Mouse (Mus musculus): Measurements from ENCODE around the gene Sec1. TPM values are rescaled to one million over a fixed set of nuclear protein-coding genes. Genes with fewer than 3 reads are reported as not detected.

Sec1 gene
- polyA plus RNA-seq, 1 experiment from 2014 or later = 1.1 TPM

DNA sequence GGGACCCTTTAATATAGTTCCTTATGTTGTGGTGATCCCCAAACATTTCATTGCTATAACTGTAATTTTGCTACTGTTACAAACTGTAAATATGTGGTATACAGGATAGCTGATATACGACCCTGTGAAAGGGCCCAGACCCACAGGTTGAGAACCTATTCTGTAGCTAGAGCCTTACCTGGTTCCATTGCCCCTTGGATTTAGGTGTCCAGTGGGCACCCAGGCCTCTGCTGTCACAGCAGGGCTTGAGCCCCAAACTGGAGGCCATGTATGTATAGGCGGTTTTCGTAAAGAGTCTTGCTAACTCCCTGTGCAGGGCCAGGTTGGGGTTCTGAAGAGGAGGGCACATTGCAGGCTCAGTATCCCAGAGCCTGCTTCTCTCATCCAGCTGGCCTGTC lies 22.3 kb upstream of the Sec1 start:
- Histone ChIP-seq H3K36me3 (peaks cover 44% of the 10 kb centered on the region), H3K4me2 (replicated peaks) (peak overlapping the region; percentile 93), H3K4me3 (peak overlapping the region; percentile 87), H3K4me1 (peaks cover 53% of the 10 kb centered on the region), H3K9ac (peak overlapping the region; percentile 32), H3K27ac (no peak overlapping the region), H3K27me3 (no peaks in the 10 kb centered on the region), H3K9me3 (replicated peaks) (no peaks in the 10 kb centered on the region)
- no peak for ATAC-seq (ENCODE audit: low FRiP score)
- WGBS = 98% methylated on average over 3 of the region's 3 CpGs

DNA sequence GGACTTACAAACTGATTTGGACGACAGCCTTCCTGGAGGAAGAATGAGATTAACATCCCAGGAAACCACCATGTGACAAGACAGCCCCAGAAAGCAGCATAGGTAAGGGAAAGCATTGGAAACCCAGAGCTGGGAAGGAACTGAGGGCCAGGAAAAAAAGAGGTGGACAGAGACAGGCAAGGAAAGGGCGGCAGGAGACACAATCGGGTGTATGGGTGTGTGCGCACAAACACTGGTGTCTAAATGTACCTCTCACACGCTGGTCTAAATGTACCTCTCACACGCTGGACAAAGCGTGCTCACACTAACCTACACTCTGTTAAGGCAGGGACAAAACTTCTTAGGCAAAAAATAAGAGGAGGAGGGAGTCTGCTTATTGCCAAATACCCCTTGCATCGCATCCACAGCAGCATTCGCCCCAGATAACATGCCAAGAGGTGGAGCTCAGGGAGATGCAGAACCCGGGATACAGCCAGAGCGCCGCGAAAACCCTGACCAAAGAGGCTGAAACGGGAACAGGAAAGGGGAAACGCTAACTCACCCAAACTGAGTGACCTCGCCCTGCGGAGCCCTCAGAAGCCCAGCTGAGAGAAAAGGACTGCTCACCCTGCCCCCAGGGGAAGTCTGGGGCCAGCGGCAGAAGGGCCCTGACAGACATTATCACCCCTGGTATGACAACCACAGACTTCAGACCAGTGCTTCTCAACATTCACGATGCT lies 21.7 kb upstream of the Sec1 start:
- H3K9me3 ChIP-seq (replicated peaks) = no peaks in the 10 kb centered on the region
- H3K4me3 ChIP-seq = peak overlapping the region; percentile 87
- WGBS = 86% methylated on average over 19 of the region's 19 CpGs
- peak overlapping the region; percentile 64; the same call in 1 of the 2 replicates for H3K27ac ChIP-seq
- peaks cover 49% of the 10 kb centered on the region for H3K4me1 ChIP-seq
- H3K4me2 ChIP-seq (replicated peaks) = peak overlapping the region; percentile 93
- no peaks in the 10 kb centered on the region for H3K27me3 ChIP-seq
- H3K36me3 ChIP-seq = peaks cover 44% of the 10 kb centered on the region
- H3K9ac ChIP-seq = peak overlapping the region; percentile 32
- ATAC-seq (ENCODE audit: low FRiP score) = no peak

DNA sequence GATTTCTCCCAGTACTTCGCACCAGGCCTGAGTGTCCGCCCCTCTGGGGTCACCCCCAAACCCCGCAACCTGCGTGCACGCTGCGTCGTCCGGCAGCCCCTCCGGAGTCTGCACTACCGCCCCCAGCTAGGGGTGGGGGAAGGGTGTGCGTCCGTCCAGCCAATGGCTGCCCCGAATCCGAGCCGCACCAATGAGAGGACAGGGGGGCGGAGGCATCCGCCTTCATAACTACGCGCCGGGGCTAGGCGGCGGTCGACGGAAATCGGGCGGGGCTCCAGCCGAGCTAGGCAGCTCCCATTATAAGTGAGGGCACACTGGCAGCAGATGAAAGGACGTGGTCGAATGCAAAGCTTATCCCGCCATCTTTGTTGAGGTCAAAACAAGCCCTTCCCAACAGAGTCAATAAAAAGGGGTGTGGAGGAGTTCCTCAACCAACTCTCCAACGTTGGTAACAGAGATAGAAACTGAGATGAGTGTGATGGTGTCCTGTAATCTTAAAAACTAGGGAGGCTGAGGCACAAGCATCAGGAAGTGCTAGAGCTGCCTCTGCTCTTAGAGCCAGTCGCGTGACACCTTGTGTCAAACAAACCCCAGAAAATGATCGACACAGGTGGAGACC lies 21.0 kb upstream of the Sec1 start, which contains the start of gene Rpl18:
TSS of gene Rpl18 (plus strand) at position 368 of the 619 bp plus-strand sequence.
- H3K27me3 ChIP-seq = no peaks in the 10 kb centered on the region
- H3K27ac ChIP-seq = peak within 1 kb of the TSS; percentile 70
- no peaks in the 10 kb centered on the region for H3K9me3 ChIP-seq (replicated peaks)
- 8% methylated on average over 34 of the region's 34 CpGs for WGBS
- ATAC-seq (ENCODE audit: low FRiP score) = peak; percentile 90
- peak within 1 kb of the TSS; percentile 93 for H3K4me2 ChIP-seq (replicated peaks)
- H3K36me3 ChIP-seq = peaks cover 45% of the 10 kb centered on the region
- peaks cover 48% of the 10 kb centered on the region for H3K4me1 ChIP-seq
- H3K9ac ChIP-seq = peak within 1 kb of the TSS; percentile 78
- H3K4me3 ChIP-seq = peak within 1 kb of the TSS; percentile 87

DNA sequence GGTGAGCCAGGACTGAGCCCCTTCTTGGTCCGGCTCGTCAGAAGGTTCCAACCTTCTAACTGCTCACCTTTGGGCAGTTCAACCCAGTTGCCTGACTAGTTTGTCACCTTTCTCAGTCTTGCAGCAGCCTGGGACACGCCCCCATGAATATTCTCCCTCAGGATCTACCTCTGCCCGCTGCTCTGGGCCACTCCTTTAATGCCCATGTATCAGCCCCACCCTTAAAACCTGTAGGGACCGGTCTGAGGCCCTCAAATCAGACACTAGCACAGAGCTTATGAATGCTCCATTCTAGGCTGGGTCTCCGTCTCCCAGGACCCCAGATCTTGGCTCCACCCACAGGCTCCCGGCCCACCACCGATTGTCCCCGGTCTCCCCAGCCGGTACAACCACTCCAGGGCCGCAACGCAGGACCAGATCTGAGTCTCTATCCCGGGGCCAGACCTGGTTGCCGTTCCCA lies 20.5 kb upstream of the Sec1 start:
- WGBS = 11% methylated on average over 14 of the region's 14 CpGs

DNA sequence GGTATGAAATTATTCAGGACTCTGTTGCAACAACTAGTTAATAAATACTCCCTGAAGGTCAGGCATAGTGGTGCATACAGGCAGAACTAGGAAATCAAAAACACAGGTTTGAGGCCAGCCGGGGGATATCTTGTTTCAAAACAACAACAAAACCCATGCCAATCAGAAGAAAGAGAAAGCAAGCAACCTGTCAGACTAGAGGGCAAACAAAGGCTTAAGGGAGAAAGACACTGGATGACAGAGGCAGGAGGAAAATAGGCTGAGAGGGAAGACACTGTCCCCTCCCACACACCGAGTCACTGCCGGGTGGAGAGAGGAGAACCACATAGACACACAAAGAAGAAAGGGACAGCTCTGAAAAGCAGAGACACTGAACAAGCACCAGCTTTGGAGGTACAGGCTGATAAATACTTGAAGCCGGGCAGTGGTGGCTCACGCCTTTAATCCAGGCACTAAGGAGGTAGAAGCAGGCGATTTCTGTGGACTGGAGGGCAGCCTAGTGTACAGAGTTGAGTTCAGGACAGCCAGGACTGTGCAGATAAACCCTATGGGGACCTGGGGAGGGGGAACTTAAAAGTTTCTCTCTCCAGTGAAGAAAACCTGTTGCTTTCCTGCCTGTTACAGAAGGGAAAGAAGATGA lies 19.8 kb upstream of the Sec1 start:
- no peaks in the 10 kb centered on the region for H3K27me3 ChIP-seq
- H3K4me2 ChIP-seq (replicated peaks) = peak overlapping the region; percentile 93
- no peak for ATAC-seq (ENCODE audit: low FRiP score)
- peaks cover 49% of the 10 kb centered on the region for H3K4me1 ChIP-seq
- H3K36me3 ChIP-seq = peaks cover 35% of the 10 kb centered on the region
- WGBS = 78% methylated on average over 6 of the region's 6 CpGs
- H3K9me3 ChIP-seq (replicated peaks) = no peaks in the 10 kb centered on the region
- H3K27ac ChIP-seq = no peak overlapping the region
- peak overlapping the region; percentile 78 for H3K9ac ChIP-seq
- peak overlapping the region; percentile 87 for H3K4me3 ChIP-seq

More for the DNA sequence above, 20.5 kb upstream of the Sec1 start:
- ATAC-seq (ENCODE audit: low FRiP score) = peak; percentile 64; the same call in 1 of the 2 replicates
- peak overlapping the region; percentile 70 for H3K27ac ChIP-seq
- no peaks in the 10 kb centered on the region for H3K9me3 ChIP-seq (replicated peaks)
- H3K4me3 ChIP-seq = peak overlapping the region; percentile 87
- peaks cover 49% of the 10 kb centered on the region for H3K4me1 ChIP-seq
- peaks cover 40% of the 10 kb centered on the region for H3K36me3 ChIP-seq
- H3K27me3 ChIP-seq = no peaks in the 10 kb centered on the region
- H3K9ac ChIP-seq = peak overlapping the region; percentile 78
- H3K4me2 ChIP-seq (replicated peaks) = peak overlapping the region; percentile 93

DNA sequence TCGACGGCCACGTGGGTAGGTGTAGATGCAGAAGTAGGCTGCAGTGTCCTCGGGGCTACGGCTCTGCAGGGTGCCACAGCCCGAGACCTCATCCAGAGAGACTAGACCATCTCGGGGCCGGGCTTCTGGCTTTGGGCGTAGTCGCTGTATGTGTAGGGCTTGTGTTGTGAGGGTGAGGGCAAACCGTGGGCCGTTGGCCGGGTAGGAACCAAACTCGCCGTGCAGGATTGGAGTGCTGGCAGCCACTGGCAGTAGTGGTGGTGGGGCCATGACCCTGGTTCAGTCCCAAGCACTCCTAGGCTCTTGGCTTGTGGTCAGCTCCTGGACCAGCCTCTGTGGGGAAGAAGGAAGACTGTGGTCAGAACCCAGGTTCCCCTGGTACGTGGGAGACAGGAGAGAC lies 19.2 kb upstream of the Sec1 start:
- Histone ChIP-seq H3K27me3 (no peaks in the 10 kb centered on the region), H3K9me3 (replicated peaks) (no peaks in the 10 kb centered on the region), H3K27ac (no peak overlapping the region), H3K9ac (no peak overlapping the region), H3K4me2 (replicated peaks) (no peak overlapping the region), H3K4me3 (no peak overlapping the region), H3K4me1 (peaks cover 50% of the 10 kb centered on the region), H3K36me3 (peaks cover 35% of the 10 kb centered on the region)
- WGBS = 94% methylated on average over 16 of the region's 16 CpGs
- no peak for ATAC-seq (ENCODE audit: low FRiP score)

DNA sequence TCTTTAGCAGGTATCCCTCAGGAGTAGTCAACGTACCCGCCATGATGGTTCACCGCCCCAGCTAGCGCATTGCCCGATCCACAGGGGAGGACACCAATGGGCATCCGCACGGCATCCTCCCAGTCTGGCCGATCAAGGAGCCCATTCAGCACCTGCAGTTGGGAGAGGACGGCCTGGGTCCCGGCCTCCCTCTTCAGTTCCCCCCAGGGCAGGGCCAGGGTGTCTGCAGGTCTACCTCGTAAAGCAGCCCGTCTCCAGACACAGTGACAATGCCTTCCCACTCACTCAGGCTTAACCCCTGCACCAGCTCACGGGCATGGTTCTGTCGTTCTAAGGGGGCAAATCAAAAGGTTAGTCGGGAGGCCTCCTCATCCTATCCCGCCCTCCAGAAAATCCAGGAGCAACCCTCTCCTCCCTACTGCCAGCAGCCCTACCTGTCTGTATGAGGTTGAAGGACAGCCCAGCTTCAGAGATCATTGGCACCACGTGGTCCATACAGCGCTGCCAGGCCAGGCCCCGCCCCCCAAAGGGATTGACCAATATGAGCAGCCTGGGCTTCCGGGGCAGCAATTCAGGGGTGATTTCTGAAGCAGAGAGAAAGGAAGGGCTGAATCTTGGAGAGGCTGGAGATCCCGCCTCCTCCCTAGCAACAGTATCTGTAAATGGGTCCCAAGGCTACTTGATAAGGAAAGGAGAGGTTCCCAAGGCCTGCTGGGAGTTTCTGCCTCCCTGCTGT lies 18.0 kb upstream of the Sec1 start:
- Histone ChIP-seq H3K27me3 (no peaks in the 10 kb centered on the region), H3K27ac (no peak overlapping the region), H3K9me3 (replicated peaks) (no peaks in the 10 kb centered on the region), H3K36me3 (peaks cover 35% of the 10 kb centered on the region), H3K9ac (no peak overlapping the region), H3K4me1 (peaks cover 61% of the 10 kb centered on the region), H3K4me2 (replicated peaks) (no peak overlapping the region), H3K4me3 (no peak overlapping the region)
- 89% methylated on average over 21 of the region's 21 CpGs for WGBS
- ATAC-seq (ENCODE audit: low FRiP score) = no peak

DNA sequence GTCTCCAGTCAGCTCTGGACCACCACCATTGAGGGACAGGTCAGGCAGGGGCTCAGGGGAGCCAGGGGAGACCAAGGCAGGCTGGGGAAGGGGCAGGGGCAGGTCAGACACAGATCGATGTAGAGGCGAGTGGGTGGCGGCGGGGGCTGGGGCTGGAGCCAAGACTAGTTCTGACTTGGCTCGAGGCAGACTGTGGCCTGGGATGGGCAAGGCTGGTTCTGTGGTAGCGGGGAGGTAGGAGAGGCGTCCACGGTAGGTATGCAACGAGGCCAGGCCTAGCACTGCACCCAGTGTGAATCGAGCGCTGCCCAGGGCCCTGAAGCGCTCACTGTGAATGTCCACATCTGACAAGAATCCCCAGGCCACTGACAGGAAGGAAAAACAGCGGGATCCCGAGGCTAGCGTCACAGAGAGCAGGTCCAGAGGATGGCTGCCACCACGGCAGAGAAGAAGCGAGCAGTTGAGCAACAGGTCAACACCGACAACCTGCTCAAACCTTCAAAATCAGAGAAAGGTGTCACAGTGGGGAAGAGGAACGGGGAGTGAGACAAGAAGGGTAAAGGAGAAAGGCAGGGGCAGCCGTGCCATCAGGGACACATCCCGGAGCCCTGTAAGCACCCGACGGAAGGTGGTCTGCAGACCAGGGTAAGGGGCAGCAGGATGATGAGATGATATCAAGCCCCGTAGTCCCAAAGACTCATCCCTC lies 17.3 kb upstream of the Sec1 start:
- Histone ChIP-seq H3K4me3 (no peak overlapping the region), H3K4me2 (replicated peaks) (no peak overlapping the region), H3K9me3 (replicated peaks) (no peaks in the 10 kb centered on the region), H3K4me1 (peaks cover 61% of the 10 kb centered on the region), H3K27me3 (no peaks in the 10 kb centered on the region), H3K27ac (no peak overlapping the region), H3K9ac (no peak overlapping the region), H3K36me3 (peaks cover 35% of the 10 kb centered on the region)
- 90% methylated on average over 24 of the region's 24 CpGs for WGBS
- no peak for ATAC-seq (ENCODE audit: low FRiP score)

DNA sequence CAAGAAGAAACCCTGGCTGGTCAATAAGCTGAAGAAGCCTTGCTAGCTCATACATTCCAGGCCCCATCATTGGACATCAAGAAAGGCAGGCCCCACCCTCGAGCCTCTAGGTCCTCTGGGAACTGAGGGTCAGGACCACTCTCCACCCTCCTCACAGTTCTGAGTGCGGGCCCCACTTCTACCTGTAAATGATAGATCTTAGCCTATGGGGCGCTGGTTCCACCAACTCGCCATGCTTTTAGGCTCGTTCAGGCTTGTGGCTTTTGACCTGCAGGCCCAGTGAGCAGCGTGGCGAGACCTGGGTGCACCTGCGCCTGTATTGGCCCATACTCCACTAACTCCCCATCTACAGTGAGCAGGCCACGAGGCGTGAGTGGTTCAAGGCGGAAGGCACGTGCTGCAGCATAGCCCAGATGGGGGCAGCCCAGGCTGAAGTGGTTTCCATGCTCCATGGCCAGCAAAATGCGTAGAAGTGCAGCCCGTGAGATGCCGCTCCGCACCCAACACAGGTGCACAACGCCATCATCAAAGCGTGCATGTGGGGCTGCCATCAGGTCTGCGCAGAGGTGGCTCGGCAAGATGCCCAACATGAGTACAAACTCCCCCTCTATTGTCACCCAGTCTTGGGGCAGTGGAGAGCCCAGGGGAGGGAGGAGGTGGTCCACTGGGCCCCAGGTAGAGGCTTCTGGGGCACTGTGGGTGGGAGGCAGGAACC lies 16.4 kb upstream of the Sec1 start:
- H3K36me3 ChIP-seq = peaks cover 35% of the 10 kb centered on the region
- no peak for ATAC-seq (ENCODE audit: low FRiP score)
- no peak overlapping the region for H3K4me2 ChIP-seq (replicated peaks)
- 0 out of 2 replicates have a peak overlapping the region, but pooled peaks have one; percentile 69 for H3K27ac ChIP-seq
- H3K9me3 ChIP-seq (replicated peaks) = no peaks in the 10 kb centered on the region
- WGBS = 94% methylated on average over 20 of the region's 20 CpGs
- no peak overlapping the region for H3K4me3 ChIP-seq
- H3K27me3 ChIP-seq = no peaks in the 10 kb centered on the region
- H3K4me1 ChIP-seq = peaks cover 61% of the 10 kb centered on the region
- H3K9ac ChIP-seq = no peak overlapping the region

DNA sequence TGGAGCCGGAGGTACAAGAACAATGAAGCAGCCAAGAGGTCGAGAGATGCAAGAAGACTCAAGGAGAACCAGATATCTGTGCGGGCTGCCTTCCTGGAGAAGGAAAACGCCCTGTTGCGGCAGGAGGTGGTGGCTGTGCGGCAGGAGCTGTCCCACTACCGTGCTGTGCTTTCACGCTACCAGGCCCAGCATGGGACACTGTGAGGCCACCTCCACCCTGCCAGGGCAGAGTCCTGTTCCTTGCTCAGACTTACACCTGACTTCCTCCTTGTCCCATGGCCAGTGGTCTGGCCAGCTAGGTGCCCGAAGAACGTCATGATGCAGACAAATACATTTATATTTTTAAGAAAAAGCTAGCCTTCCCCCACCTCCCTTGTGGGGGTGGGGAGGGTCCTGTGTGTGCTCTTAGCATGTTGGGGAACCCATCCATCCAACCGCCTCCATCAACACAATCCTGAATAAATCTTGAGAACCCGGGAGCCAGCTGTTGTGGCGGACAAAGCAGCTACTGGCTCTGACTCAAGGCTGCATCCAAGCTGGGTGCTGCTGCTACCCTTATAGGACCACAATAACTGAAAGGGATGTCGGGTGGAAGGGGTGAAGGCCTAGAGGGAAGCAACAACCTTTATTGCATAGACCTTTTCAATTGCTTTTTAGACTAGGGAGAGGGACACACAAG lies 15.6 kb upstream of the Sec1 start:
- H3K27me3 ChIP-seq = no peaks in the 10 kb centered on the region
- no peak for ATAC-seq (ENCODE audit: low FRiP score)
- peak overlapping the region; percentile 16; the same call in 1 of the 2 replicates for H3K4me2 ChIP-seq (replicated peaks)
- H3K36me3 ChIP-seq = peaks cover 35% of the 10 kb centered on the region
- H3K9me3 ChIP-seq (replicated peaks) = no peaks in the 10 kb centered on the region
- H3K27ac ChIP-seq = peak overlapping the region; percentile 69
- H3K4me1 ChIP-seq = peaks cover 63% of the 10 kb centered on the region
- H3K4me3 ChIP-seq = no peak overlapping the region
- H3K9ac ChIP-seq = no peak overlapping the region; the same call in 1 of the 2 replicates
- WGBS = 63% methylated on average over 14 of the region's 14 CpGs

All from hindbrain, embryonic 12.5 days (tissue).